Mouse (Mus musculus) MEL (cell line): ENCODE data around the gene Tmem184a. TPM values are rescaled to one million over a fixed set of nuclear protein-coding genes. Genes with fewer than 3 reads are reported as not detected.

ENCODE experiments used
- DNase-seq: peaks from one replicate; pipeline ENCODE4 v3.0.0; 2011; ENCODE audit warnings: low read depth, low spot score
- H3K27ac ChIP-seq: 2 replicates; pipeline ENCODE4 v1.5.1; 2012; ENCODE audit warnings: low read depth, mild to moderate bottlenecking, control low read depth, low read length, moderate library complexity; ENCODE audit not compliant: control insufficient read depth
- H3K27me3 ChIP-seq, 2 experiments: fragments of 150-350 bp in 1 of 2; sonication (generic) in 1 of 2; 2 replicates each; pipeline ENCODE4 v1.6.1; 2012; ENCODE audit warnings: low read length in 2 of 2, mild to moderate bottlenecking in 2 of 2, improper control_type of control experiment in 1 of 2, moderate library complexity in 1 of 2; ENCODE audit not compliant: insufficient read depth in 2 of 2, control insufficient read depth in 1 of 2
- H3K36me3 ChIP-seq, 2 experiments: 2 replicates each; pipeline ENCODE4 v1.6.1; 2012 to 2014; ENCODE audit warnings: low read length in 2 of 2, improper control_type of control experiment in 1 of 2, inconsistent platforms in 1 of 2, mild to moderate bottlenecking in 1 of 2; ENCODE audit not compliant: insufficient read depth in 2 of 2, control insufficient read depth in 1 of 2
- H3K4me1 ChIP-seq, 2 experiments: fragments of 150-350 bp in 1 of 2; sonication (generic) in 1 of 2; 2 replicates each; pipeline ENCODE4 v1.6.1; 2012; ENCODE audit warnings: low read length in 2 of 2, improper control_type of control experiment in 1 of 2, mild to moderate bottlenecking in 1 of 2; ENCODE audit not compliant: insufficient read depth in 2 of 2, control insufficient read depth in 1 of 2
- H3K4me3 ChIP-seq, 2 experiments: fragments of 150-350 bp in 1 of 2; sonication (generic) in 1 of 2; 2 replicates each; pipeline ENCODE4 v1.5.1; 2012; ENCODE audit warnings: low read depth in 2 of 2, low read length in 2 of 2, mild to moderate bottlenecking in 2 of 2, moderate library complexity in 2 of 2, control low read depth in 1 of 2, improper control_type of control experiment in 1 of 2; ENCODE audit not compliant: control insufficient read depth in 1 of 2, insufficient read depth in 1 of 2
- H3K79me2 ChIP-seq: 2 replicates; pipeline ENCODE4 v1.6.1; 2012; ENCODE audit warnings: mild to moderate bottlenecking, low read length, moderate library complexity; ENCODE audit not compliant: control insufficient read depth, poor library complexity, insufficient read depth
- H3K9ac ChIP-seq: 2 replicates; pipeline ENCODE4 v1.6.1; 2012; ENCODE audit warnings: low read depth, mild to moderate bottlenecking, control low read depth, low read length, moderate library complexity; ENCODE audit not compliant: control insufficient read depth, poor library complexity, severe bottlenecking
- H3K9me3 ChIP-seq: fragments of 150-350 bp; sonication (generic); replicated peaks from 2 replicates; pipeline ENCODE4 v1.6.1; 2012; ENCODE audit warnings: mild to moderate bottlenecking, low read length, improper control_type of control experiment, moderate library complexity; ENCODE audit not compliant: insufficient read depth
- CHD2 ChIP-seq: IDR thresholded peaks from 2 replicates; pipeline ENCODE4 v1.6.1; 2011; ENCODE audit warnings: low read length, improper control_type of control experiment
- E2F4 ChIP-seq: IDR thresholded peaks from 2 replicates; pipeline ENCODE4 v1.6.1; 2011; ENCODE audit warnings: low read depth, low read length, improper control_type of control experiment, borderline replicate concordance
- EP300 ChIP-seq, 2 experiments: IDR thresholded peaks; 2 replicates each; pipeline ENCODE4 v1.6.1; 2011; ENCODE audit warnings: improper control_type of control experiment in 2 of 2, low read length in 2 of 2, low read depth in 1 of 2, mild to moderate bottlenecking in 1 of 2
- ETS1 ChIP-seq: IDR thresholded peaks from 2 replicates; pipeline ENCODE4 v1.6.1; 2012; ENCODE audit warnings: low read depth, mild to moderate bottlenecking, inconsistent platforms, low read length, improper control_type of control experiment, moderate library complexity
- GATA1 ChIP-seq: IDR thresholded peaks from 2 replicates; pipeline ENCODE4 v1.6.1; 2011; ENCODE audit warnings: low read depth, low read length, improper control_type of control experiment
- KAT2A ChIP-seq: conservative IDR thresholded peaks from 2 replicates; pipeline ENCODE4 v1.6.1; 2012; ENCODE audit warnings: low read depth, low read length, improper control_type of control experiment, inconsistent platforms
- MAFK ChIP-seq: IDR thresholded peaks from 2 replicates; pipeline ENCODE4 v1.6.1; 2011; ENCODE audit warnings: low read depth, mild to moderate bottlenecking, low read length, improper control_type of control experiment, borderline replicate concordance
- MAX ChIP-seq: IDR thresholded peaks from 2 replicates; pipeline ENCODE4 v1.6.1; 2011; ENCODE audit warnings: low read length, improper control_type of control experiment
- MAZ ChIP-seq: IDR thresholded peaks from 2 replicates; pipeline ENCODE4 v1.6.1; 2012; ENCODE audit warnings: low read depth, mild to moderate bottlenecking, inconsistent platforms, low read length, improper control_type of control experiment
- MEF2A ChIP-seq: IDR thresholded peaks from 2 replicates; pipeline ENCODE4 v1.6.1; 2014; ENCODE audit warnings: low read depth, mild to moderate bottlenecking, inconsistent platforms, low read length, improper control_type of control experiment; ENCODE audit not compliant: poor library complexity, insufficient replicate concordance, severe bottlenecking; ENCODE audit errors: extremely low read depth
- MXI1 ChIP-seq: IDR thresholded peaks from 2 replicates; pipeline ENCODE4 v1.6.1; 2011; ENCODE audit warnings: mild to moderate bottlenecking, low read depth, low read length, improper control_type of control experiment
- NELFE ChIP-seq: IDR thresholded peaks from 2 replicates; pipeline ENCODE4 v1.6.1; 2011; ENCODE audit warnings: low read depth, low read length, improper control_type of control experiment
- POLR2AphosphoS2 ChIP-seq: IDR thresholded peaks from 2 replicates; pipeline ENCODE4 v1.6.1; 2011; ENCODE audit warnings: low read length, improper control_type of control experiment
- RAD21 ChIP-seq: IDR thresholded peaks from 2 replicates; pipeline ENCODE4 v1.6.1; 2011; ENCODE audit warnings: mild to moderate bottlenecking, low read depth, low read length, improper control_type of control experiment
- SMC3 ChIP-seq: IDR thresholded peaks from 2 replicates; pipeline ENCODE4 v1.6.1; 2011; ENCODE audit warnings: low read depth, low read length, improper control_type of control experiment
- TCF12 ChIP-seq: IDR thresholded peaks from 2 replicates; pipeline ENCODE4 v1.6.1; 2014; ENCODE audit warnings: low read depth, mild to moderate bottlenecking, inconsistent platforms, low read length, improper control_type of control experiment, moderate library complexity
- USF1 ChIP-seq: IDR thresholded peaks from 2 replicates; pipeline ENCODE4 v1.6.1; 2014; ENCODE audit warnings: low read depth, mild to moderate bottlenecking, inconsistent platforms, low read length, improper control_type of control experiment, moderate library complexity
- ZC3H11A ChIP-seq: IDR thresholded peaks from 2 replicates; pipeline ENCODE4 v1.6.1; 2012; ENCODE audit warnings: low read depth, mild to moderate bottlenecking, inconsistent platforms, low read length, improper control_type of control experiment
- ZMIZ1 ChIP-seq: IDR thresholded peaks from 2 replicates; pipeline ENCODE4 v1.6.1; 2012; ENCODE audit warnings: low read depth, mild to moderate bottlenecking, inconsistent platforms, low read length, improper control_type of control experiment, moderate library complexity
- polyA plus RNA-seq, 2 experiments: library from polyadenylated mRNA; stranded (reverse) in 1 of 2; unstranded in 1 of 2; fragments of >175 nt in 1 of 2; fragments of >200 nt in 1 of 2; gene quantifications; 2 replicates each; pipeline versions ENCODE4 v1.2.1 to v1.2.4; 2012; ENCODE audit warnings: low replicate concordance in 2 of 2, low read depth in 1 of 2; ENCODE audit not compliant: insufficient read length in 2 of 2, insufficient read depth in 1 of 2, missing spikeins in 1 of 2
- total RNA-seq: library from RNA; depleted of rRNA; stranded (reverse); fragments of 300-350 nt; gene quantifications from 2 replicates; pipeline ENCODE4 v1.2.3, GENCODE M21; 2012

The Tmem184a gene
- total and polyA plus RNA-seq, 3 experiments: 0.10 to 0.27 TPM; not detected in 1

GRCm38 (mm10) chr5:139801231-139801630, 18.5 kb downstream of the Tmem184a start:
- H3K9me3 ChIP-seq: no peaks in the 10 kb centered on the region
- no peak for DNase-seq
- TF ChIP-seq MEF2A: no peak
- TF ChIP-seq KAT2A: no peak
- TF ChIP-seq CHD2: no peak
- TF ChIP-seq RAD21: no peak
- no peak for TF ChIP-seq EP300 (IDR thresholded peaks at IDR 0.05; ENCODE audit: low read depth in 1 of 2, low read length in 2 of 2)
- TF ChIP-seq GATA1: no peak
- TF ChIP-seq MAFK: no peak
- no peak for TF ChIP-seq NELFE
- no peak for TF ChIP-seq SMC3
- no peak for TF ChIP-seq TCF12
- TF ChIP-seq MAX: no peak
- H3K27me3 ChIP-seq: no peaks in the 10 kb centered on the region
- peaks cover 6 to 36% of the 10 kb centered on the region in 2 experiments for H3K4me1 ChIP-seq
- peaks cover 21% of the 10 kb centered on the region for H3K79me2 ChIP-seq
- no peak overlapping the region for H3K27ac ChIP-seq
- H3K36me3 ChIP-seq: peaks cover 0 to 20% of the 10 kb centered on the region in 2 experiments; a peak in 3 of 4 replicates
- no peak overlapping the region for H3K4me3 ChIP-seq
- H3K9ac ChIP-seq: no peak overlapping the region

GRCm38 (mm10) chr5:139799801-139800590, 19.7 kb downstream of the Tmem184a start:
- H3K79me2 ChIP-seq: peaks cover 33% of the 10 kb centered on the region
- no peaks in the 10 kb centered on the region for H3K27me3 ChIP-seq
- H3K27ac ChIP-seq: no peak overlapping the region
- no peak for TF ChIP-seq EP300 (IDR thresholded peaks at IDR 0.05; ENCODE audit: low read depth in 1 of 2, low read length in 2 of 2)
- TF ChIP-seq MAZ: no peak
- no peak for TF ChIP-seq ZC3H11A
- TF ChIP-seq POLR2AphosphoS2: no peak
- no peak for TF ChIP-seq ETS1
- no peak for TF ChIP-seq TCF12
- no peak for TF ChIP-seq USF1
- no peak for TF ChIP-seq MXI1
- no peak for TF ChIP-seq ZMIZ1
- TF ChIP-seq RAD21: no peak
- no peak for TF ChIP-seq E2F4
- no peak overlapping the region for H3K4me3 ChIP-seq
- H3K9me3 ChIP-seq: no peaks in the 10 kb centered on the region
- no peak overlapping the region for H3K9ac ChIP-seq
- H3K36me3 ChIP-seq: peaks cover 0 to 11% of the 10 kb centered on the region in 2 experiments; a peak in 3 of 4 replicates
- no peak for DNase-seq
- peaks cover 4 to 28% of the 10 kb centered on the region in 2 experiments for H3K4me1 ChIP-seq
